Mouse (Mus musculus): Measurements from ENCODE around the gene Nus1.

The Nus1 gene

GRCm38 (mm10) chr10:52417299-52417997, at the start of gene Nus1:
Nus1 (plus strand) TSS chr10:52417547.
- peak; percentile 97 for DNase-seq

DNA sequence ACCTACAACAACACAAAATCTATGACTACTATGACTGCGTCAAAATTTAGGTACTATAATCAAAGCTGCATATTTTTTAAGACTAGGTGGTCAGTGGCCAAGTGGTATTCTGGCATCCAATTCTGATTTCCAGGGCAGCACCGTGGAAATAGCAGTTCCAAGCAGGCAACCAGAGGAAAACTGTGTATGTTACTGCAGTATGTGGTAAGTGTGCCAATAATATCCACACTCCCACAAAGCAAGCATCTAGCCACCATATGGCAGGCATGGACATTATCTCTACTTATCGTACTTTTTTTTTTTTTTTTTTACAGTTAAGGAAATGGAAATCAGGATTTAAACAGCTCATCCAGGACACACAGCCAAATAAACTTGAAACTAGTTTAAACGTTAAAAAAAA, 49.0 kb upstream of the Nus1 start:
- DNase-seq = no peak

DNA sequence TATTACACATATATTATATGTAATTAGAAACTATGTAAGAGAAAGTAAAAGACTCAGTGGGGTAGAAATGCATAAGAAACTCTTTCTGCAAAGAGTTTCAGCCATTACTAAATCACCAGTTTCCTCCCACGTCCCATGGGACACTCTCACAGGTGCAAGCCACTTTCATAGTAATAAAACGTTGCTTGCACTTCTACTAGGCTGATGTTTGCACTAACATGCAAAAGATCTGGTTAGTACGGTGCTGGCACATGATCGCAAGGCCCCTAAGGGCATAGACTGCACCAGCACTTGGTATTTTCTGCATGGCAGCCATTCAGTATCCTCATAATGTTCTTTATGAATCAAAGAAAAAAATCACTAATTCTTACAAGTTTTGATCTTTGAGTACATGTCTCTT, 43.5 kb upstream of the Nus1 start:
- no peak for DNase-seq

- DNase-seq = no peak
These were observed 42.7 kb upstream of the Nus1 start for GRCm38 (mm10) chr10:52374651-52375050.

- DNase-seq = no peak
These were observed 40.9 kb upstream of the Nus1 start for GRCm38 (mm10) chr10:52376422-52376821.

DNA sequence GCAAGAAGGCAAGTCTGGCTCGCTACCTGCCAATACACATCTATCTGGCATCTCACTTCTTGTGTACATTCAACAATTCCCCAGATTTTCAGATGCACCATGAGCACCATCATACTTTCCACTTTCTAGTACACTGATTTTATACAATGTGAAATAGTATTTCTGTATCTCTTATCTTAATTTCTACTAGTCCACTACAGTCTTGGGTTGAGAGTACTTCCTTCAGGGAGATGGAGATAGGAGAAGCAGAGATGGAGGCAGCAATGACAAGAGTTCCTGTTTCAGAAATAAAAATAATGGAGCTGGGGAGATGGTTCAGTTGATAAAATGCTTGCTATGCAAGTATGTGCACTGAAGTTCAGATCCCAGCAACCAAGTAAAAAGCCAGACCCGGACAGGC, 39.5 kb upstream of the Nus1 start:
- no peak for DNase-seq

DNA sequence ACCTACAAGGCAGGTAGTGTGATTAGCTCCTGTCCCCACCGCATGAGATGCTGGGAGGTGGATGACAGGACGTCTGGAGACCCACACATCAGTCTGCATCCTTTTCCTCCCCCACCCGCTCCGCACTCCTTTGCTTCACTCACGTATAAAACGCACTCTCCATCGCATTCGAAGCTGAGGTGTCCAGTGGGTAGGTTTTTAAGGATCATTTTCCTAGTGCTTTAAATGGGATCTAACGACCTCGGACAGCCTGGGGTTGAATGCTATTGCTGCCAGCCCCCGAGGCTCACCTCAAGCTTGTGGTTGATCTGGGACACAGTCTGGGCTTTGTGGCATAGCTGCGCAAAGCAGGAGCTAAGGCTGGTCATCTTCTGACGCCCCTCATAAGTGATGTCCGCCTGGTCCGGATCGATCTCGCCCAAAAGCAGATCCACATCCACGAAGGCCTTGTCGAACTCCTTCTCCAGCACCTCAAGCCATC, 36.0 kb upstream of the Nus1 start:
- DNase-seq = peak; percentile 45

GRCm38 (mm10) chr10:52381845-52382591, 35.3 kb upstream of the Nus1 start, which contains the start of gene Gopc:
Gopc (minus strand) TSS chr10:52382124.
- peak; percentile 99 for DNase-seq

- no peak for DNase-seq
These were observed 34.3 kb upstream of the Nus1 start for GRCm38 (mm10) chr10:52383022-52383421.

DNA sequence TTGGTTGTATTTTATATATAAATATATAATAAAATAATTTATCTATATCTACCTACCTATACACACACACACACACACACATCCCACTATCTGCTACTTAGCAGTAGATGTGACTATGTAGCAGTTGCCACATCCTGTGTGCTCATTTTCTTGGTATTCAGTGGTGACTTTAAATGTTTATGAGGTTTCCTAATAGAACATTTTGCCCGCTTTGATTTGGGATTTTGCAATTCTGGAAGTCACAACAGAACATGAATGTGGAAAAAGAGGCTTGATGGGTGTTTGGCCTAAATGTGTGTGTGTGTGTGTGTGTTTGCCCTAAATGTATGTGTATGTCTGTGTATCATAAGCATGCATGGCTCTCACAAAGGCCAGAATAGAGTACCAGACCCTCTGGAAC, 33.8 kb upstream of the Nus1 start:
- DNase-seq = no peak

- peak; percentile 58 for DNase-seq
These were observed 32.3 kb upstream of the Nus1 start for GRCm38 (mm10) chr10:52384823-52385610.

- no peak for DNase-seq
These were observed 30.2 kb upstream of the Nus1 start for GRCm38 (mm10) chr10:52387192-52387591.

- no peak for DNase-seq
These were observed 28.4 kb upstream of the Nus1 start, which contains the start of gene Nepn for GRCm38 (mm10) chr10:52388922-52389430. Nepn (plus strand) TSS chr10:52388972.

DNA sequence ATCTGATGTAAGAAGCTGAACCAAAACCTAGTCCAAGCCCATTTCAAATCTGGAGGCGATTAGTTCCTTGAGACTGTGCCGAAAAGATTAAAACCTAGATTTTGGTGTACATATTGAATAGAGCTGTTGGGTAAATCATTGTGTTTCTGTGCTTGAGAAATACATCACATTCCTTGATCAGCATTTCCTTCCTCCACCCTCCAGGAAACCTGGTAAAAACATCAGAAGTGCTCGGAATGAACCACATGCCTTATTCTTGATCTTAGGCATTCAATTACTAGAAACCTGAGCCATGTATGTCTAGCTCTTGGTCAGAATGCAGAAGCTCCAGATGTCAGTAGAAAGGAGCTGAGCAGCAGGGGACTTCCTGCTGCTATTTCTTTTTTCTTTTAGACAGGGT, 27.9 kb upstream of the Nus1 start:
- DNase-seq = no peak

DNA sequence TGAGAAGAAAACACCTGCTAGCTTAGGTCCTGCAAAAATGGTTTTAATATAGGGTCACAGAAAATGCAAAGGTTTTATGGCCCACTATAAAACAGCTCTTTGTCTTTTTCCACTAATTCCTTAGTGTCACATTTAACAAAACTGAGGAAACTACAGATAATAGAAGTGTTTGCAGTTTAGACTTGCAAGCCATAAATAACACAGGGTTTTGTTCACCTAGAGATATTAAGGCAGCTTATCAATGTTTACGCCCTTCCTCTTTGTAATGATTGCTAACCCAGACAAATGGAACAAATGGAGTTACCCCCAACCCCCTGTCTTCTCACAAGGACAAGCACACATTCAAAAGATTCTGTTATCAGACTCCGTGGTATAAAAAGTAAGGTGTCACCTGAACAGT, 26.1 kb upstream of the Nus1 start:
- no peak for DNase-seq

GRCm38 (mm10) chr10:52396647-52397046, 20.7 kb upstream of the Nus1 start:
- no peak for DNase-seq

- no peak for DNase-seq
These were observed 18.6 kb upstream of the Nus1 start for GRCm38 (mm10) chr10:52398715-52399114.

DNA sequence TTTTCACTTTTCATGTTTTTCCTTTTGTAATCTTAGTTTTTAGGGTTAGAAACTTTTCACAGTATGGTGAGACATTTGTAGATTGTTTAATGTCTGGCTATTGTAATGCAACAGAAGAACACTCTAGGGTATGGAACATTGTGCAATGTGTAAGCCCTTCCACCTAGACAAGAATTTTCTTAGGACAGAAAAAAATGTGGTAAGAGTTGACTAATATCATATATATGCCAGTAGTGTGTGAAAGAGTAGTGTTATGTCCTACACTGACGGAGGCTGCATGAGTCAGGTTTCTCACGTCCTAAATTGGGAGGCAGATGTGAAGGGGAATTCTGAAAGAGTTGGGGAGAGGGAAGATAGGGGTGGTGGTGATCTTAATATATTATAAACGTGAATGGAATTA, 17.6 kb upstream of the Nus1 start:
- no peak for DNase-seq

- no peak for DNase-seq
These were observed 12.2 kb upstream of the Nus1 start for GRCm38 (mm10) chr10:52405160-52405559.

GRCm38 (mm10) chr10:52407526-52407925, 9.8 kb upstream of the Nus1 start:
- DNase-seq = no peak

- DNase-seq = no peak
These were observed 2.3 kb upstream of the Nus1 start for GRCm38 (mm10) chr10:52415020-52415419.

- no peak for DNase-seq
These were observed 889 bp upstream of the Nus1 start for GRCm38 (mm10) chr10:52416458-52416857.
